Mouse (Mus musculus): Measurements from ENCODE around the gene Ube4a.
A peak's percentile ranks its signal among the peaks of the same experiment; 100 is the strongest.

The Ube4a gene

DNA sequence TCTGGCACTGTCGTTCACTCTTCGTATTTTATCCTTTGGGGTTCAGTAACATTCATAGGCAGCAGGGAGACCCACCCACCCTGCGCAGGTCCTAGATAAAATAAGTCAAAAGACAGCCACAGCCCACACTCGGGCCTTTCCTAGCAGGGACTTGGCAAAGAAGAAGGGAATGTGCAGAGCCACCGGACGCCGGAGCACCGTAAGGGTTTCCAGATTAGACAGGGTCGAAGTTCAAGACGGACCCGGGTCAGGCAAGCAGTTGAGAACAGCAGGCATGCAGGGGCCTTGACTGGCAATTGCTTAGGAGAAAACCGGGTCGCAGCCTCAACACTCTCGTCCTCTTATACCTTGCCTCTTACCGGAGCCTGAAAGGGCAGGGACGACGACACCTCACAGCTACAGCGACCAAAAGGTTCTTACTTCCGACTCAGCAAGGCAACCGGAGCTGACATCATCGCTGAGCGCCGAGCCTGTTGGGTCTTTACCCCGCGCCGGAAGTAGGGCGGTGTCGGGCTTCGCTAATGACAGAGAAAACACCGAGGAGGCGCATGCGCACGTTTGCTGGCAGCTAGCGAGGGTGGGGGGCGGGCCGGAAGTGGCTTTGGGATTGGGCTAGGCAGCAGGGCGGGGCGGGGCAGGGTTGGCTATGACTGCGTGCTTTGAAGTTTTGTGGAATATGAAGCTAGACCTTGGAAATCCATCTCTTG lies at the start of gene Ube4a:
TSS of gene Ube4a (minus strand) at position 475 of the 707 bp plus-strand sequence.
- peak; percentile 99 to 100 for DNase-seq (ENCODE audit: low read depth in 2 of 2, low spot score in 2 of 2)

DNA sequence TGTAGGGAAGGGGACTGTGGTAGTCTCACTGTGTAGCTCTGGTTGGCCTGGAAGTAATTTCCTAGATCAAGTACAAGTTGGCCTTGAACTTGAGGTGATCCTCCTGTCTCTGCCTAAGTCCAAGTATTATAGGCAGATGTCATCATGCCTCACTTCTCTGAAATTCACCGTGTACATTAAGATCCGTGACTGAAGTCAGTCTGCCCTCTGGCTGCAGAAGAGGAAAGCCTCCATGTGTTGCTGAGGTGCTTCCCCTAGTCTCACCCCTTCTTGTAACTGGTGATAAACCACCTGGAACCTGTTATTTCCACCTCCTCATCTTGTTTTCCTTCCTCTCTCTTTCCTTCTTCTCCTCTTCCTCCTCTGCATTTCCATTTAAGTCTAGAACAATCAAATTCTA lies 49.5 kb upstream of the Ube4a start:
- DNase-seq (ENCODE audit: low read depth in 2 of 2, low spot score in 2 of 2): peak in 1 of 2 experiments; percentile 22

DNA sequence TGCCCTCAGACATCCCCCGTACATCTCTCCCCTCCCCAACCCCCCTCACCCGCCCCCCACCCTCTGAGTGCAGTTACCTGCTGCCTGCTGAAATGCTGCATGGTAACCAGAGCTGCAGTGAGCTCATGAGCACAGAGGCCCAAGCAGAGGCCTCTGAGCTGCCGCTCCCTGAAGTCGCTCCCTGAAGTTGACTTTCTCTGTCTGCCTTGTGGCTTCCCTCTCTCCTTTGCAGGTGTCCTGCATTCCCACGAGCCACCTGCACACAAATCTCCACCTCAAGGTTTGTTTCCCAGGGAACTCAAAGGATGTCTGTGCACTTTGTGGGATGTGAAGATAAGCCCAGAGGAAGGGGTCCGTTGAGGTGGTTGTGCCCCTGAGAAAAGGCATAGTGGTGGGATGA lies 45.9 kb upstream of the Ube4a start:
- no peak for DNase-seq (ENCODE audit: low read depth in 2 of 2, low spot score in 2 of 2)

DNA sequence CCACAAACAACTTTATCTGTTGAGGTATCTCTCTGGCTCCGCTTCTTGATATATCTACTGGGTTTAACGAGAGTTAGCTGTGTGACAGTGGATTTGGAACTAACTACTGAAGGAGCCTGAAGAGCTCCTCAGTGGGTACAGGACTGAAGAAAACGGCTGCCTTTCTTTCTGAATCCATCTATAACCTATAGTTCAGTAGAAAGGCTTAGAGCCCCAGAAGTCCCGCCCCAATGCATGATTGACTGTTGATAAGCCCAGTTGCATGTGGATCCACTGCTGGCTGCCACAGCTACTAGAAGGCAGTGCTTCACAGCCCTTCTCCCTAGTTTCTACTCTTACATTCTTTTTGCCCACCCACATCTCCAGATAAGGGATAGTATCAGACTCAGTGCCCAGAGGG lies 45.1 kb upstream of the Ube4a start:
- peak; percentile 35 to 63 for DNase-seq (ENCODE audit: low read depth in 2 of 2, low spot score in 2 of 2)

DNA sequence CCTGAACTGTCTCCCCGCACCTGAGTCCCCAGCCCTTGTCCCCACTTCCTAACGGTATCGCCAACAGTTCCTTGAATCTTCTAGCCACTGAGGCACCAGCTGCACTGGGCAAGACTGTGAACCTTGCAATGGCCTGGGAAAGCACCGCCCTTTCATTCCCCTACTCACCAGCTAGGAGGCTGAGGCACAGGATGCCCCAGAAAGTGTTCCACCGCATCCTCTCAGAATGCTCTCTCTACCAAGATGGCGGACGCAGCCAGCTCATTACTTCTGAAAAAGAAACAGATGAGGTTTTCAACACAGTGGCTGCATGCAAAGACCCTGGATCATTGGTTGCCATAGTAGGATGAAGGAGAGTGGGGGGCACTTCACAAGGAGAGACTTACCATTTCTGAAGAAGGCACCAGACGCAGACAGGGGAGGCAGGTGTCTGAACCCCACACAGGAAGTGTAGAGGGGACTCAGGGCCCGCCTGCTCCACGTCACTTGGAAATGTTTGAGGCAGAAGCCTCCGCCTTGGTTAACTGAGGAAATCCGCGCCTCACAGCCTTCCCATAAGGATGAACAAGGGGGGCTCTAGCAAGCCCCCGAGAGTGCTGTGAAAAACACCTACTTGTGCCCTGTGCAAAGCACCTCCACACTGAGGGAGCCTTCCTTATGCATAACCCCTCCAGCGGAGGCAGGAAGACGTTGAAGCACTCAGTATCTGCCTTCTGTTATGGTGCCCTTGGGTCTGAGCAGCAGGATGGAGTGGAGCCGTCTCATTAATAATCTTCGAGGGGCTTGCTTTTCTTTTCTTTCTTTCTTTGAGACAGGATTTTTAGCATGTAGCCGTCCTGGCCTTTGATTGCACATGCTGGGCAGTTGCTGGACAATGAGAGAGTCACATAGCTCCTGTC lies 44.0 kb upstream of the Ube4a start, which contains the start of gene Cd3e:
TSS of gene Cd3e (minus strand) at position 448 of the 899 bp plus-strand sequence.
- DNase-seq (ENCODE audit: low read depth in 2 of 2, low spot score in 2 of 2): peak; percentile 61 to 70

DNA sequence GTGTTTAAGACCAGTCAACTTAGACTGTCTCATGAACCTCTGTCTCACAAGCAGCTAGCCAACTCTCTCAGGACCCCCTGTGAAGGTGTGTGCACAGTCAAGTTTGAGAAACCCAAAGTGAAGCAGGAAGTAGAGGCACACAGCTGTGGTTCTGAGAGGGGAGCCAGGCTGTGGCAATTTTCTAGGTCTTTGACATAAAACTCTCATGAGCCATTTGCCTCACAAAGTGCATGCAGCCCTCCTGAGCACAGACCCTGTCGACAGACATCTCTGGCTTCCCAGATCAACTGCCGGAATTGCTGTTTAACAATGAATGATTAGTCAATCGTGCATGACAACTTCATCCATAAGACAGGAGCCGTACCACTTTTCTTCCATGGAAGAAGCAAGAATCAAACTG lies 42.9 kb upstream of the Ube4a start:
- DNase-seq (ENCODE audit: low read depth in 2 of 2, low spot score in 2 of 2): no peak

GRCm38 (mm10) chr9:45007404-45007803 lies 42.0 kb upstream of the Ube4a start:
- DNase-seq (ENCODE audit: low read depth in 2 of 2, low spot score in 2 of 2): no peak

- DNase-seq (ENCODE audit: low read depth in 2 of 2, low spot score in 2 of 2): no peak
These were observed 34.8 kb upstream of the Ube4a start for GRCm38 (mm10) chr9:45000249-45000648.

DNA sequence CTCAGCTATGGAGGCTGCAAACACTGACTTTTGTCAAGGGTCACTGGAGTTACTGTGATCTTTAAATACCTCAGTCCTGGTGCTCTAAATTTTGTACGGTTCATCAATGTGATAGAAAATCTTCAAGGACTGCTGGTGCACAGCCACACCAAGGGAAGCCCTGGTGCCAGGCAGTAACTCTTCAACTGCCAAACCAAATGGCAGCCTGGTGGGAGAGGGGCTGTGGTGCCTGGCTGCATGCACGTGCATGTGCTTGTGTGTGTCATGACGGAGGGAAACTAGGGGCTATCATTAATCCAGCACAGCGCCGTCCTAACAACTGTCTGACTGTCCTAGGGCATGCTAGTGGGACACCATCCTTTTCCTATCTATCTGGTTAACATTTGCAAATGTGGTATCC lies 34.4 kb upstream of the Ube4a start:
- DNase-seq (ENCODE audit: low read depth in 2 of 2, low spot score in 2 of 2): no peak

DNA sequence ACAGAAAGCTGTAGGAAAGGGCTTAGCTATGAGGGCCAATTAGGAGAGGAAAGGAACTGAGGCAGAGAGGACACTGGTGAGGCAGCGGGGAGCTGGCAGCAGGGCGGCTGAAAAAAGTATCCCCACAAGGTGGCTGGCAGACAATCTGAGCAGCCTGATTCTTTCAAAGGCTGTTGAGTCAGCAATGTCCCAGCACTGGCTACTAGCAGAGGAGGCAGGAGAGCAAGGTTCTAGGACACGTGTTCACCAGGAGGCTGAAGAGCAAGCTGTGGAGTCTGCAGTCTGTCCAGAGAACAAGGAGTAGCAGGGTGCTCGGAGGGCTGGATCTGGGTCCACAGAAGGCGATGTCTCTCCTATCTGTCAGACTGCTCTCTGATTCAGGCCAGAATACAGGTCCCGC lies 33.8 kb upstream of the Ube4a start:
- peak in 1 of 2 experiments; percentile 48 for DNase-seq (ENCODE audit: low read depth in 2 of 2, low spot score in 2 of 2)

GRCm38 (mm10) chr9:44998138-44998537 lies 32.7 kb upstream of the Ube4a start:
- DNase-seq (ENCODE audit: low read depth in 2 of 2, low spot score in 2 of 2): peak; percentile 51 to 54

DNA sequence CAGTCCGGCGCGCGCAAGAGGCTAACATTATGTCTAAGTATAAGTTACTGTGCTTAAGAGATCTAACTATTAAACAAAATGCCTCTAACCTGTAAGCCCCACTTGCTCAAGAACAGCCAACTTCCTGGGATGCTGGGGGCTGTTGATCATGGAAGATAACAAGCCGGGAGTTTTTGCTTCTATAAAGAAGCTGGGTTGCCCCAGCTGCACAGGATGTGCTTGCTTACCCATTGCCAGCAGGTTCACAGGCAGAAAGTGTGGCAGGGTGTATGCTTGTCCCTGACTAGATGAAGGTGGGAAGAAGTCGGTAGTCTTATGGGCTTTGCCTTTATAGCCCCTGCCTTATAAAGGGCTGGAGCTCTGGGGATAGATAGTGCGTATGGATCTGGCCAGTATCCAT lies 31.2 kb upstream of the Ube4a start:
- DNase-seq (ENCODE audit: low read depth in 2 of 2, low spot score in 2 of 2): no peak

GRCm38 (mm10) chr9:44994962-44995361 lies 29.6 kb upstream of the Ube4a start:
- no peak for DNase-seq (ENCODE audit: low read depth in 2 of 2, low spot score in 2 of 2)

- DNase-seq (ENCODE audit: low read depth in 2 of 2, low spot score in 2 of 2): no peak
These were observed 27.9 kb upstream of the Ube4a start for GRCm38 (mm10) chr9:44993268-44993667.

GRCm38 (mm10) chr9:44992271-44992670 lies 26.9 kb upstream of the Ube4a start:
- DNase-seq (ENCODE audit: low read depth in 2 of 2, low spot score in 2 of 2): no peak

- no peak for DNase-seq (ENCODE audit: low read depth in 2 of 2, low spot score in 2 of 2)
These were observed 26.4 kb upstream of the Ube4a start for GRCm38 (mm10) chr9:44991821-44992220.

DNA sequence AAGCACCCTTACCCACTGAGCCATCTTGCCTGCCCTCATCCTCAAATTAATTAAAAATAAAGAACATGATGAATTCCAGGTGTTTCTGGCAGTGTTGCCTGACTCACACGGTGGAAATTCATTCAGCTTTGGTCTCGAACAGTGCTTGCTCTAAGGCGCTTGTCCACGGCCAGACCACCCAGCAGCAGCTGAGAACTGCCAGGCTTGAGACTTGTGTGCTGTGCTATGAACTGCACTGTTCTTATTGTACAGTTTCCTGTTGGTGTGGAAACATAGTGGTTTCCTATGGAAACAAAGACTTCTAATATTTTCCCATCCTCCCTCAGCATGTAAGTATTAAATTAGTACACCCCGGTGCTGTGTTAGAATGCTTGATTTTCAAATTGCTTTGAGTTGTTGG lies 21.6 kb upstream of the Ube4a start:
- no peak for DNase-seq (ENCODE audit: low read depth in 2 of 2, low spot score in 2 of 2)

DNA sequence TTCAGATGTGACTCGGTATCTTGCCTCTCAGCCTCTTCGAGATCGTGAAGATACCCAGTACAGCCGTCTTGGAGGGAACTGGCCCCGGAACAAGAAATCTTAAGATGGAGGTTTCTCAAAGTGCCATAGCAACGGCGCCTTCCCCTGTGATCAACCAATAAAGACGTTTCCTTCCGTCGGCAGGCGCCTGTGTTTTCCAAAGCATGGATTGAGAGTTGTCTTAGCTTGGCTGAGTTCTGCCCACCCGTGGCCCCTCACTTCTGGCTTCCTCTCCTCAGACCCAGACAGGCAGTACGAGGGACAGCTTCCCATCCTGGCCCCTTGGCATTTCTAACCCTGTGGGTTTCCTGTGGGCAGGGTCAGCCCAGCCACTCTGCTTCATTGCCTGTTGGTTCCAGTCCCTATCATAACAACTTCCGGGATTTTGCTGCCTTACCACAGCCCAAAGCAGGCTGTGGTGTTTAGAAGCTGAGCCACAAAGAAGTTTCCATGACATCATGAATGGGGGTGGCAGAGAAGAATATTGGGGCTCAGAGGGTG lies 20.9 kb upstream of the Ube4a start:
- peak; percentile 89 to 94 for DNase-seq (ENCODE audit: low read depth in 2 of 2, low spot score in 2 of 2)

GRCm38 (mm10) chr9:44985721-44986161 lies 20.3 kb upstream of the Ube4a start:
- no peak for DNase-seq (ENCODE audit: low read depth in 2 of 2, low spot score in 2 of 2)

- no peak for DNase-seq (ENCODE audit: low read depth in 2 of 2, low spot score in 2 of 2)
These were observed 17.6 kb upstream of the Ube4a start for GRCm38 (mm10) chr9:44983001-44983400.

GRCm38 (mm10) chr9:44982531-44982930 lies 17.1 kb upstream of the Ube4a start:
- DNase-seq (ENCODE audit: low read depth in 2 of 2, low spot score in 2 of 2): no peak

DNA sequence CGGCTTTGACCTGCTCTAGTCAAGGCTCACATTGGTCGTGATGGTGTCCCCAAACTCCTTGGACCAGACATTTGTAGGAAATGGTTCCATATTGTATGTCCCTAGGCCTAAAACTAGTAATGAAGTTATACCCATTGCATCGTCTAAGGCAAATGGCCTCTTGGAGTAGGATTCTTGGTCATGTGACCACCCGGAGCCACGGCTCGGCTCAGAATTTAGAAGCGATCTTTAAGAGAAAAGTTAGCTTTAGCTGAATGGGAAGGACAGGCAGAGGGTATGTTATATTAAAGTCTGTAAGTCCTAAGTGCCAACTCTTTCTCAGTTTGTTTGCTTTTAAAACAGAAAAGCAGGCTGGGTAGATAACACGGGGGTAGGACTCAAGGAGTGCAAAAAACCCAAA lies 16.7 kb upstream of the Ube4a start:
- DNase-seq (ENCODE audit: low read depth in 2 of 2, low spot score in 2 of 2): no peak
